Mouse (Mus musculus) forebrain, embryonic 10.5 days (tissue): ENCODE data around the gene Fbxo24. TPM values are rescaled to one million over a fixed set of nuclear protein-coding genes. Genes with fewer than 3 reads are reported as not detected.

ENCODE experiments used
- DNase-seq: peaks from one replicate; pipeline ENCODE4 v3.0.0-alpha.2; 2017; ENCODE audit warnings: low spot score; ENCODE audit errors: extremely low spot score
- H3K27ac ChIP-seq: fragments of 300-500 bp; sonication (generic); 2 replicates; pipeline ENCODE4 v1.5.1; 2016; ENCODE audit warnings: mild to moderate bottlenecking
- H3K27me3 ChIP-seq: fragments of 300-500 bp; sonication (generic); 2 replicates; pipeline ENCODE4 v1.6.1; 2016; ENCODE audit warnings: mild to moderate bottlenecking; ENCODE audit not compliant: poor library complexity, severe bottlenecking
- H3K36me3 ChIP-seq: fragments of 300-500 bp; sonication (generic); replicated peaks from 2 replicates; pipeline ENCODE4 v1.6.1; 2016; ENCODE audit warnings: mild to moderate bottlenecking, moderate library complexity
- H3K4me1 ChIP-seq: fragments of 300-500 bp; sonication (generic); 2 replicates; pipeline ENCODE4 v1.6.1; 2016
- H3K4me3 ChIP-seq: fragments of 300-500 bp; sonication (generic); 2 replicates; pipeline ENCODE4 v1.5.1; 2016; ENCODE audit warnings: mild to moderate bottlenecking, moderate library complexity
- H3K9me3 ChIP-seq: fragments of 300-500 bp; sonication (generic); 2 replicates; pipeline ENCODE4 v1.6.1; 2016; ENCODE audit warnings: mild to moderate bottlenecking, moderate library complexity
- WGBS: fragments of 180-500 bp; shearing (Covaris S2); methylation state at CpG from one replicate; pipeline ENCODE4 v1.1.7; 2016; 5-methylcytosine and 5-hydroxymethylcytosine counted together
- polyA plus RNA-seq: library from polyadenylated mRNA; unstranded; fragments of >200 nt; fragmentation: Nextera tagmentation; extraction: Ambion mirVana; gene quantifications from 2 replicates; pipeline ENCODE4 v1.2.1, GENCODE M21; 2016

Fbxo24 gene
- 0.09 and 0.26 TPM in 2 replicates for polyA plus RNA-seq

DNA sequence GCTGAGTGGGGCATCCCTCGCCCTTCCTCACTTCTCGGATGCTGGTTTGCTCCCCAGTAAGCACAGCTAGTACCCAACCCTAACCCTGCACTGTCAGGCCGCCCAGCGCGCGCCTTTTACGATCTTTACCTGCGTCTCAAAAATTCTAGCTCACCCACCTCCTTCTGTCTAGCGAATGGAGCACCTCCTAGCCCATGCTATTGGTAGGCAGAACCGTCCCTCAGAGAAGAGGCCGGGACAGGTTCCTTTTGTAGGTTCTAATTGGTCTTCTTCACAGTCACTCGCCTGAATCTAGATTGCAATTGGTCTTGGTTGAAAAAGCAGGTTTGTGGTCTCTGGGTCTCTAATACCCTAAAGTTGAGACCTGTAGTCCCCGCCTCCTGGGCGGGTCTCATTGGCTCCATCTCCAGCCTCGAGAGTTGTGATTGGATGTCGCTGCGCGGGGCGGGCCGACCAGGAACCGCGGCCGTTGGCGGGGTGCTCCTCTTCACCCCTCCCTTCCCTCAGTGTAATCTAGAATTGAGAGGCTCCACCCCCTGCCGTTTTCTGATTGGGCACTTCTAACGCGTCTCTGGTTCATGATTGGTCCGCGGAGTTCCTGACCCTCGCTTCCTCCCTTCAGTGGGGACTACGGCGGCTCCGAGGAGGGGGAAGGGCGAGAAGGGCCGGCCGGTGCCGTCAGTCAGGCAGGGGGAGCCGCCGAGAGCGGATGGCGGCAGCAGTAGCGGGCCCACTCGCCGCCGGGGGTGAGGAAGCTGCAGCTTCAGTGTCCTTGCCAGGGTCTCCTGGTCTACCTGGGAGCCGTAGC, at the start of gene Fbxo24, which contains the start of the genes Lrch4 and Gm20605:
TSS of gene Fbxo24 (minus strand) at position 505 of the 808 bp plus-strand sequence.
TSS of gene Lrch4 (plus strand) at position 624 of the 808 bp plus-strand sequence.
TSS of gene Gm20605 (plus strand) at position 678 of the 808 bp plus-strand sequence.
- peak; percentile 99 for DNase-seq
- Histone ChIP-seq H3K9me3 (no peaks in the 10 kb centered on the region), H3K27ac (peak within 1 kb of the TSS; percentile 93), H3K27me3 (no peaks in the 10 kb centered on the region), H3K36me3 (peaks cover 30% of the 10 kb centered on the region), H3K4me1 (peaks cover 69% of the 10 kb centered on the region), H3K4me3 (peak within 1 kb of the TSS; percentile 72)
- WGBS, result under 1% methylated on average over 46 of the region's 46 CpGs

- no peak overlapping the region for H3K4me3 ChIP-seq
- peaks cover 73% of the 10 kb centered on the region for H3K36me3 ChIP-seq
- 95% methylated on average over 8 of the region's 8 CpGs for WGBS
Observed at GRCm38 (mm10) chr5:137677859-137678258, 49.1 kb upstream of the Fbxo24 start.

DNA sequence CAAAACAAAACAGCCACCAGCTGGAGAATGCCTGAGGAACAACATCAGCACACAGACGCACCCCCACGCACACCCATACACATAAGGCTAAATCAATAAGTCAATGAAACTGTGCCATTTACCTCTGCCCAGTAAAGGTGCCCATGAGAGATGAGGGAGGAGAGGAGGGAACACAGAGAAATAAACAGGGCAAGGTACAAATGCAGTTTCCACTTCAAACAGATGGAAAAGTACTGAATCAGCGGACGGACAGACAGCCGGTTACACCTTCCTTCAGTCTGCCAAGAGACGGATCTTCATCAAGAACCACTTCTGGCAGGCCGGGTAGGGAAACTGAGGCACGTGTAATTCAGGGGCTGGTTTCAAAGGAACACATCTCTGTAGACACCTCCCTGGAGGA, 46.0 kb upstream of the Fbxo24 start:
- WGBS, result 94% methylated on average over 8 of the region's 8 CpGs
- Histone ChIP-seq H3K4me3 (no peak overlapping the region), H3K27ac (no peak overlapping the region), H3K36me3 (peaks cover 56% of the 10 kb centered on the region), H3K4me1 (peaks cover 12% of the 10 kb centered on the region), H3K9me3 (no peaks in the 10 kb centered on the region), H3K27me3 (no peaks in the 10 kb centered on the region)
- no peak for DNase-seq

More at GRCm38 (mm10) chr5:137677859-137678258, 49.1 kb upstream of the Fbxo24 start:
- no peak for DNase-seq
- no peaks in the 10 kb centered on the region for H3K9me3 ChIP-seq
- H3K27me3 ChIP-seq, result no peaks in the 10 kb centered on the region
- H3K27ac ChIP-seq, result no peak overlapping the region
- H3K4me1 ChIP-seq, result peaks cover 11% of the 10 kb centered on the region

- Histone ChIP-seq H3K9me3 (no peaks in the 10 kb centered on the region), H3K4me1 (peaks cover 12% of the 10 kb centered on the region), H3K27ac (no peak overlapping the region), H3K4me3 (no peak overlapping the region), H3K27me3 (no peaks in the 10 kb centered on the region), H3K36me3 (peaks cover 46% of the 10 kb centered on the region)
- 92% methylated on average over 6 of the region's 6 CpGs for WGBS
- DNase-seq, result no peak
Observed at GRCm38 (mm10) chr5:137673015-137673414, 44.2 kb upstream of the Fbxo24 start.

- H3K27ac ChIP-seq, result no peak overlapping the region
- WGBS, result 83% methylated on average over 5 of the region's 5 CpGs
- 0 out of 2 replicates have a peak, but pooled peaks cover 3% of the 10 kb centered on the region for H3K9me3 ChIP-seq
- H3K4me1 ChIP-seq, result peaks cover 12% of the 10 kb centered on the region
- peaks cover 46% of the 10 kb centered on the region for H3K36me3 ChIP-seq
- no peak for DNase-seq
- no peak overlapping the region for H3K4me3 ChIP-seq
- H3K27me3 ChIP-seq, result no peaks in the 10 kb centered on the region
Observed at GRCm38 (mm10) chr5:137672361-137672760, 43.6 kb upstream of the Fbxo24 start.

GRCm38 (mm10) chr5:137671443-137672240, 42.8 kb upstream of the Fbxo24 start:
- no peak for DNase-seq
- Histone ChIP-seq H3K4me3 (no peak overlapping the region), H3K9me3 (0 out of 2 replicates have a peak, but pooled peaks cover 3% of the 10 kb centered on the region), H3K36me3 (peaks cover 46% of the 10 kb centered on the region), H3K27ac (peak overlapping the region; percentile 26), H3K4me1 (peaks cover 12% of the 10 kb centered on the region), H3K27me3 (no peaks in the 10 kb centered on the region)
- 61% methylated on average over 9 of the region's 9 CpGs for WGBS

- no peak overlapping the region for H3K4me3 ChIP-seq
- peaks cover 51% of the 10 kb centered on the region for H3K36me3 ChIP-seq
- no peak overlapping the region for H3K27ac ChIP-seq
- 93% methylated on average over 1 of the region's 1 CpGs for WGBS
- H3K9me3 ChIP-seq, result 0 out of 2 replicates have a peak, but pooled peaks cover 3% of the 10 kb centered on the region
- H3K4me1 ChIP-seq, result peaks cover 12% of the 10 kb centered on the region
- DNase-seq, result no peak
- H3K27me3 ChIP-seq, result no peaks in the 10 kb centered on the region
Observed at GRCm38 (mm10) chr5:137670240-137670639, 41.4 kb upstream of the Fbxo24 start.

DNA sequence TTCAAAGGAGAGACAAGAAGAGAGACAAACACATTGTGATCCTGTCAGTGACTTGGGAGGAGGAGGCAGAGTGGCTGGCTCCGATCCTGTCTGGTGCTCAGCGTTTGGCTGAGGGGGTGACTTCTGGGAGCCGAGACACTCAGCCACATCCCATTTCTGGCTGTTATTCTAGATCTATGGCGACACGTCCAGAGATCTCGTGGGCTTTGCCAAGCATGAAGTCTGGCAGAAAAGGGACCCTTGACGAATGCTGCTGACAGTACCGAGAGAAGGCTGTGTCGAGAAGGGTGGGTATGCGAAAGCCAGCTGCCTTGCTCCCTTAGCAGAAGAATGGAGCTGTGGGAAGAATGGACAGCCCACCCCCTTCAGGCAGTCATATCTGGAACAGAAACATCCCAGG, 40.2 kb upstream of the Fbxo24 start:
- Histone ChIP-seq H3K27me3 (no peaks in the 10 kb centered on the region), H3K27ac (no peak overlapping the region), H3K36me3 (peaks cover 55% of the 10 kb centered on the region), H3K9me3 (0 out of 2 replicates have a peak, but pooled peaks cover 3% of the 10 kb centered on the region), H3K4me3 (no peak overlapping the region), H3K4me1 (peaks cover 12% of the 10 kb centered on the region)
- DNase-seq, result no peak
- 91% methylated on average over 10 of the region's 10 CpGs for WGBS

DNA sequence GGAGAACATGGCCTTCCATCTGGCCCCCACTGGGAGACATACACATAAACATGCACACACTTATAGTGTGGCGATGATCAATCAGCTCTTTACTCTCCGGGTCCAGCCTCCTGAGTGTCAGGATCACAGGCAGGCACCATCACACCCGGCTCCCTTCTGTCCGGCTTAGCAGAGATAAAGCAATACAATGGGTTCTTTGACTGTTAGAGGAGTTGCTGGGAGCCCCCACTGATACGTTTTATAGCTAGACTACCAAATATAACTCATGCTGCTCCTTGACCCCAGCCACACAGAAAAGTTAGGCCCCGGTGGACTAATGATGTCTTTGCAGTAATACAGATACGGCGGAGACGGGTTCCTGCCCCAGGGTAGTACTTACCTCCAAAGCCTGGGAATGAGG, 34.3 kb upstream of the Fbxo24 start:
- Histone ChIP-seq H3K27me3 (no peaks in the 10 kb centered on the region), H3K36me3 (peaks cover 99% of the 10 kb centered on the region), H3K4me1 (no peaks in the 10 kb centered on the region), H3K4me3 (no peak overlapping the region), H3K27ac (no peak overlapping the region), H3K9me3 (peaks cover 7% of the 10 kb centered on the region; the same call in 1 of the 2 replicates)
- no peak for DNase-seq
- 78% methylated on average over 9 of the region's 9 CpGs for whole genome bisulfite sequencing

DNA sequence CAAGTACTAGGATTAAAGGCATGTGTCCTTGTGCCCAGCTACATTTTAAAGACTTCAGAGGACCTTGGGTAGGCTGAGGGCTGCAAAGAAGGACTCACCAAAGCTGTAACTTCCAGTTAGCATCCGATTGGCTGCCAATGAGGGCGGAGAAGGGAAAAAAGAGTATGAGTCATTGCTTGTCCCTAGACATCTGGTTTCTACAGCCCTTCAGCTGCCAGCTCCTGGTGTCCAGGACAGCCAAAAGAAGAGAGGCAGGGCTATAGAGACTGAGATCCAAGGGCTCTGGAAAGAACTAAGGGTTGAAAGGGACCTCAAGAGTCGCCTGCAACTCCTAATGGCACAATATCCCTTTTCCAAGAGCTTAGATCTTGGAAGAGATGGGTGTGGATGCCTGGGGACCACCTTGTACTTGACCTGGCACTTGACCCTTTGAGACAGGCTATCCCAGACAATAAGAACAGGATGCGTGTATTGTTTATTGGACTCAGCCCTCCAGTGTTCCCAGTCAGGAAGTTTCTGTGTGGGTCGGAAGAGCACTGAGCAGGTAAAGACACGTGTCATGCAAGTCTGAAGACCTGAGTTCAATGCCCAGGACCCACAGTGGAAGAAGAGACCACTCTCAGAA, 31.4 kb upstream of the Fbxo24 start:
- no peaks in the 10 kb centered on the region for H3K4me1 ChIP-seq
- no peak overlapping the region for H3K27ac ChIP-seq
- WGBS, result 92% methylated on average over 6 of the region's 6 CpGs
- H3K4me3 ChIP-seq, result no peak overlapping the region
- peaks cover 83% of the 10 kb centered on the region for H3K36me3 ChIP-seq
- no peaks in the 10 kb centered on the region for H3K27me3 ChIP-seq
- no peak for DNase-seq
- peaks cover 3% of the 10 kb centered on the region; the same call in 1 of the 2 replicates for H3K9me3 ChIP-seq

- Histone ChIP-seq H3K4me3 (no peak overlapping the region), H3K27ac (no peak overlapping the region), H3K4me1 (0 out of 2 replicates have a peak, but pooled peaks cover 4% of the 10 kb centered on the region), H3K27me3 (no peaks in the 10 kb centered on the region), H3K9me3 (peaks cover 3% of the 10 kb centered on the region; the same call in 1 of the 2 replicates), H3K36me3 (peaks cover 79% of the 10 kb centered on the region)
- peak; percentile 50 for DNase-seq
- 41% methylated on average over 6 of the region's 6 CpGs for WGBS
Observed at GRCm38 (mm10) chr5:137656977-137657376, 28.2 kb upstream of the Fbxo24 start.

- DNase-seq, result no peak
- no peak overlapping the region for H3K4me3 ChIP-seq
- 83% methylated on average over 7 of the region's 7 CpGs for WGBS
- peaks cover 69% of the 10 kb centered on the region for H3K36me3 ChIP-seq
- no peak overlapping the region for H3K27ac ChIP-seq
- peaks cover 19% of the 10 kb centered on the region for H3K4me1 ChIP-seq
- peaks cover 3% of the 10 kb centered on the region; the same call in 1 of the 2 replicates for H3K9me3 ChIP-seq
- H3K27me3 ChIP-seq, result no peaks in the 10 kb centered on the region
Observed at GRCm38 (mm10) chr5:137654746-137655145, 25.9 kb upstream of the Fbxo24 start.
